Mouse (Mus musculus): ENCODE measurements around the gene Acsm2.

DNA sequence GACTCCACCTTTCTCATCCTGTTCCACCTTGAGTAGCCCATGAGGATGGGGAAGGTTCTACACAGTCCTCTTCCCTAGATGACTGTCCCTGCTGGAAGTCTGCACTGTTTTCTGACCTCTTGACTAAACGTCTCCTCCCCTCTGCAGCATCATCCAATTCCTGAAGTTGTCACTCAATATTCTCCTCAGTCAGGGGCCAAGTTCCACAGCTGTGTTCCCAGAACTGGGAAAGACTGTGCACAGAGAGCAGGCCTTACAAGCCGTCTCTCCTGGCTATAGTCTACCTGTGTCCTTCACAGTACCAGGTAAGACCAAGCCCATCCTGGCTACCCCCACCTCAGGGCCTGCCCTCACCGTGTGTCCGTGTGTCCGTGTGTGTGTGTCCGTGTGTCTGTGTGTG is 63.5 kb downstream of the Acsm2 start:
- no peak for TF ChIP-seq CTCF (IDR thresholded peaks at IDR 0.05; ENCODE audit: borderline replicate concordance, extremely low read depth, insufficient read depth, insufficient read length)
- no peak for TF ChIP-seq POLR2A (IDR thresholded peaks at IDR 0.05; ENCODE audit: borderline replicate concordance, extremely low read depth, insufficient read depth, insufficient read length, poor library complexity, severe bottlenecking)
